Mouse (Mus musculus) cerebellum, adult 8-10 months (tissue): ENCODE measurements around the gene Rnf169.

ENCODE experiments used
- DNase-seq: peaks from one replicate; pipeline ENCODE4 v3.0.0; 2022

Rnf169 gene

GRCm38 (mm10) chr7:99980132-99980591 is at the start of gene Rnf169:
Gene Rnf169 (minus strand): TSS chr7:99980448.
- DNase-seq: peak; percentile 91

GRCm38 (mm10) chr7:100029307-100029706 is 49.1 kb upstream of the Rnf169 start:
- DNase-seq: no peak

- no peak for DNase-seq
Measured at GRCm38 (mm10) chr7:100027353-100027752, 47.1 kb upstream of the Rnf169 start.

- DNase-seq: no peak
Measured at GRCm38 (mm10) chr7:100017056-100017455, 36.8 kb upstream of the Rnf169 start.

GRCm38 (mm10) chr7:100014123-100014600 is 33.9 kb upstream of the Rnf169 start:
- peak; percentile 67 for DNase-seq

- no peak for DNase-seq
Measured at GRCm38 (mm10) chr7:100012515-100012914, 32.3 kb upstream of the Rnf169 start.

GRCm38 (mm10) chr7:100012085-100012484 is 31.8 kb upstream of the Rnf169 start:
- DNase-seq: no peak

GRCm38 (mm10) chr7:100010711-100011110 is 30.5 kb upstream of the Rnf169 start:
- no peak for DNase-seq

- DNase-seq: peak; percentile 49
Measured at GRCm38 (mm10) chr7:100009640-100010039, 29.4 kb upstream of the Rnf169 start.

GRCm38 (mm10) chr7:100008765-100009164 is 28.5 kb upstream of the Rnf169 start:
- no peak for DNase-seq

- DNase-seq: no peak
Measured at GRCm38 (mm10) chr7:100006411-100006810, 26.2 kb upstream of the Rnf169 start.

GRCm38 (mm10) chr7:100005790-100006189 is 25.5 kb upstream of the Rnf169 start, which contains the start of gene Chrdl2:
Gene Chrdl2 (plus strand): TSS chr7:100006172.
- no peak for DNase-seq

- no peak for DNase-seq
Measured at GRCm38 (mm10) chr7:100003781-100004180, 23.5 kb upstream of the Rnf169 start.

- no peak for DNase-seq
Measured at GRCm38 (mm10) chr7:99998668-99999067, 18.4 kb upstream of the Rnf169 start.

GRCm38 (mm10) chr7:99995186-99995585 is 14.9 kb upstream of the Rnf169 start:
- DNase-seq: no peak

- DNase-seq: no peak
Measured at GRCm38 (mm10) chr7:99993159-99993558, 12.9 kb upstream of the Rnf169 start.

GRCm38 (mm10) chr7:99990990-99991707 is 10.9 kb upstream of the Rnf169 start:
- no peak for DNase-seq

- DNase-seq: no peak
Measured at GRCm38 (mm10) chr7:99989844-99990760, 9.9 kb upstream of the Rnf169 start.

- DNase-seq: peak; percentile 70
Measured at GRCm38 (mm10) chr7:99988725-99989124, 8.5 kb upstream of the Rnf169 start.

- DNase-seq: no peak
Measured at GRCm38 (mm10) chr7:99982256-99983242, 2.3 kb upstream of the Rnf169 start.

GRCm38 (mm10) chr7:99981311-99981710 is 1.1 kb upstream of the Rnf169 start:
- DNase-seq: peak; percentile 69

GRCm38 (mm10) chr7:99979546-99980131 is 609 bp downstream of the Rnf169 start:
- DNase-seq: peak; percentile 33
